Mouse (Mus musculus) heart, postnatal 36 days (tissue): ENCODE measurements around the gene Itga7. TPM values are rescaled to one million over a fixed set of nuclear protein-coding genes. Genes with fewer than 3 reads are reported as not detected.

Experiments
- DNase-seq, 2 experiments: peaks; one replicate each; pipeline ENCODE4 v3.0.0; 2021 to 2022
- intact Hi-C: fragments of 180-260 bp; cut with DNase I; formaldehyde crosslinking; loops from one replicate; pipeline ENCODE4 v1.15.1; 2025
- total RNA-seq, 2 experiments: library from RNA; stranded (reverse); gene quantifications; 2 replicates each; pipeline ENCODE4 v1.2.3; 2021

Gene Itga7
- total RNA-seq, 2 experiments from 2014 or later, result 160 to 167 TPM

GRCm38 (mm10) chr10:128910066-128910841, 23.4 kb upstream of the Itga7 start:
- intact Hi-C loops, result no loop called here
- peak; percentile 51 to 69 for DNase-seq

- intact Hi-C loops, result no loop called here
- DNase-seq, result no peak
These were observed 22.2 kb upstream of the Itga7 start for GRCm38 (mm10) chr10:128911430-128911829.

- intact Hi-C loops, result loop anchor here (2.0 kb wide), 1 partner anchor 33 kb away; no protein-coding TSS in a partner anchor
- no peak for DNase-seq
These were observed 21.4 kb upstream of the Itga7 start for GRCm38 (mm10) chr10:128912268-128912667.

- intact Hi-C loops, result loop anchor here (2.0 kb wide), 1 partner anchor 32 kb away; no protein-coding TSS in a partner anchor
- no peak for DNase-seq
These were observed 20.8 kb upstream of the Itga7 start for GRCm38 (mm10) chr10:128912791-128913190.

- intact Hi-C loops, result loop anchor here (2.0 kb wide), 1 partner anchor 32 kb away; no protein-coding TSS in a partner anchor
- peak; percentile 86 to 92 for DNase-seq
These were observed 20.4 kb upstream of the Itga7 start for GRCm38 (mm10) chr10:128913219-128913618.

- intact Hi-C loops, result loop anchor here (2.0 kb wide), 1 partner anchor 31 kb away; no protein-coding TSS in a partner anchor
- no peak for DNase-seq
These were observed 19.9 kb upstream of the Itga7 start for GRCm38 (mm10) chr10:128913696-128914095.

GRCm38 (mm10) chr10:128915550-128915949, 18.1 kb upstream of the Itga7 start:
- no peak for DNase-seq
- intact Hi-C loops, result loop anchor here (5.0 kb wide), 1 partner anchor 62 kb away; no protein-coding TSS in a partner anchor

GRCm38 (mm10) chr10:128916665-128917064, 17.0 kb upstream of the Itga7 start:
- intact Hi-C loops, result loop anchor here (5.0 kb wide), 1 partner anchor 61 kb away; no protein-coding TSS in a partner anchor
- no peak for DNase-seq

GRCm38 (mm10) chr10:128917400-128917799, 16.2 kb upstream of the Itga7 start:
- no peak for DNase-seq
- intact Hi-C loops, result loop anchor here (5.0 kb wide), 1 partner anchor 60 kb away; no protein-coding TSS in a partner anchor

GRCm38 (mm10) chr10:128918246-128918645, 15.4 kb upstream of the Itga7 start:
- DNase-seq, result peak; percentile 46 to 51
- intact Hi-C loops, result loop anchor here (5.0 kb wide), 1 partner anchor 59 kb away; no protein-coding TSS in a partner anchor

- intact Hi-C loops, result loop anchor here (5.0 kb wide), 1 partner anchor 58 kb away; no protein-coding TSS in a partner anchor
These were observed 14.4 kb upstream of the Itga7 start for GRCm38 (mm10) chr10:128919203-128919631.

GRCm38 (mm10) chr10:128919966-128920365, 13.7 kb upstream of the Itga7 start:
- intact Hi-C loops, result loop anchor here (5.0 kb wide), 1 partner anchor 57 kb away; no protein-coding TSS in a partner anchor
- DNase-seq, result no peak

More at GRCm38 (mm10) chr10:128919203-128919631, 14.4 kb upstream of the Itga7 start:
- peak in 1 of 2 experiments; percentile 41 for DNase-seq

- DNase-seq, result peak in 1 of 2 experiments; percentile 44
- intact Hi-C loops, result no loop called here
These were observed 12.9 kb upstream of the Itga7 start for GRCm38 (mm10) chr10:128920736-128921161.

GRCm38 (mm10) chr10:128921251-128921650, 12.4 kb upstream of the Itga7 start:
- DNase-seq, result no peak

GRCm38 (mm10) chr10:128921883-128922821, 11.5 kb upstream of the Itga7 start:
- intact Hi-C loops, result no loop called here
- no peak for DNase-seq

More at GRCm38 (mm10) chr10:128921251-128921650, 12.4 kb upstream of the Itga7 start:
- intact Hi-C loops, result no loop called here

GRCm38 (mm10) chr10:128922822-128923012, 10.9 kb upstream of the Itga7 start, which contains the start of gene Rdh5:
Rdh5 (minus strand) TSS chr10:128922888.
- DNase-seq, result no peak
- intact Hi-C loops, result no loop called here

GRCm38 (mm10) chr10:128923013-128923691, 10.5 kb upstream of the Itga7 start:
- DNase-seq, result peak; percentile 95 to 96
- intact Hi-C loops, result no loop called here

- intact Hi-C loops, result no loop called here
- DNase-seq, result no peak
These were observed 9.7 kb upstream of the Itga7 start, which contains the start of gene Bloc1s1 for GRCm38 (mm10) chr10:128923935-128924334. Bloc1s1 (minus strand) TSS chr10:128924035.

- intact Hi-C loops, result no loop called here
- no peak for DNase-seq
These were observed 5.3 kb upstream of the Itga7 start for GRCm38 (mm10) chr10:128928356-128928755.
